In the genomic region with DNA sequence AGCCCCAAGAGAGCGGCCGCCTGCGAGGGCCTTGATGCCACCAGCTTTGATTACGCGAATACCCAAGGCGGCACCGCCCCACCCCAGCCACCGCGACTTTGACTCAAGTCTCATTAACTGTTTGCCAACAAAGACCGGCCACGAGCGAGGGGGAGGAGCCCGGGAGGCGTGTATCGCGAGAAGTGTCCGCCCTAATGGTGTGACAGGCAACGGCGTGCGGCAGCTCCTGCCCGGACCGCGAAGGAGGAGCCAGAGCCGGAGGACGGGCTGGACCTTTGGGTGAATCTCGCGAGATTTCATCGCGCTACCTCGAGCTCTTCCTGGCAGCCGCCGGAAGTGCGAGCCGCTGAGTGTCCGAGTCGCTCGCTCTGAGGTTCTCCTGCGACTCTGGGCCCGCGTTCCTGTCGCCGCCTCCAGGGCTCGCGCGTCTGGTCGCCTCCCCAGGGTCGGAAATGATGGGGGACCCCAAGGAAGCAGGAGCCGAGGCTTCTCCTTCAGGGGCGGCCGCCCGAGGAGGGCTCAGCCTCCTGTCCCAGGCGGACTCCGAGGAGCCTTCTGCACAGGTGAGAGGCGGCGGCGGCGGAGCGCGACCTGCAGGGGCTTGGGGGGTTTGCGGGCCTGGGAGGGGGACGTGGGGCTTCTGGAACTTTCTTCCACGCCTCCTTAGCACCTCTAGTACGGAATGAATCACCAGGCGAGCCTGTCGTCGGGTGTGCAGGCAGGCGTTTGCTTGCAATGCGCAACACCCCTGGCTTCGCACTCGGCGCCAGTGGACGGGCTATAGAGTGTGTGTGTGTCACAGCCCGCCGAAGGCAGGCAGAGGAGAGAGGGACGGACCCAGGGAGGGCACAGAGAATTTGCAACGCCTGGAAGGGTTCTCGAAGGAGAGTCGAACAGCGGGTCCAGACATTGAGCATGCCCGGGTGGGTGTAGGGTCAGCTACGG, we compare ENCODE assay signal across 8 mouse cellular contexts. TPM values are rescaled to one million over a fixed set of nuclear protein-coding genes. Genes with fewer than 3 reads are reported as not detected.
DNase-seq lines count a peak whose midpoint lies in the region; ATAC-seq lines count a peak whose summit lies in the region.

A gene (plus strand): TSS at position 183 of the 945 bp plus-strand sequence.

- H3K27ac ChIP-seq in heart, embryonic 14.5 days (replicated peaks in 1 of 2; ENCODE audit: control insufficient read depth in 1 of 2, insufficient read depth in 1 of 2, low read depth in 2 of 2, low read length in 2 of 2): peak within 1 kb of the TSS; percentile 75 to 80
- H3K27ac ChIP-seq in liver, embryonic 13.5 days: peak within 1 kb of the TSS; percentile 89
- peak within 1 kb of the TSS; percentile 91 for H3K27ac ChIP-seq in stomach, embryonic 16.5 days (ENCODE audit: low read length)

- H3K9ac ChIP-seq in heart, embryonic 14.5 days (ENCODE audit: low read length): peak within 1 kb of the TSS; percentile 92
- H3K9ac ChIP-seq in liver, embryonic 13.5 days: peak within 1 kb of the TSS; percentile 96
- H3K9ac ChIP-seq in stomach, embryonic 16.5 days (ENCODE audit: low read length): peak within 1 kb of the TSS; percentile 97

- WGBS in heart, embryonic 14.5 days: under 1% methylated on average over 80 of the region's 81 CpGs
- under 1% methylated on average over 81 of the region's 81 CpGs for WGBS in liver, embryonic 13.5 days (ENCODE audit: insufficient replicate concordance)
- WGBS in stomach, embryonic 16.5 days: under 1% methylated on average over 80 of the region's 81 CpGs

- peak within 1 kb of the TSS; percentile 75 to 86 for H3K4me3 ChIP-seq in heart, embryonic 14.5 days (ENCODE audit: control insufficient read depth in 1 of 2, insufficient read depth in 1 of 2, low read depth in 1 of 2, low read length in 2 of 2)
- peak within 1 kb of the TSS; percentile 97 for H3K4me3 ChIP-seq in liver, embryonic 13.5 days (replicated peaks)
- H3K4me3 ChIP-seq in stomach, embryonic 16.5 days (replicated peaks; ENCODE audit: low read length): peak within 1 kb of the TSS; percentile 92

- peak; percentile 98 for DNase-seq in c-Kit-negative CD71-positive TER-119-positive erythroid progenitor cells, embryonic 14.5 days (ENCODE audit: low read depth, low spot score)
- DNase-seq in fibroblast of lung, adult 2 months (ENCODE audit: low read depth): peak; percentile 99
- DNase-seq in kidney, postnatal 14 days: peak; percentile 99
- peak; percentile 99 for DNase-seq in liver, embryonic 13.5 days
- peak; percentile 99 for DNase-seq in neural tube, embryonic 10.5 days (ENCODE audit: extremely low spot score, low spot score)

- peaks cover 2 to 8% of the 10 kb centered on the region in 2 experiments; a peak in 2 of 4 replicates for H3K4me1 ChIP-seq in heart, embryonic 14.5 days (ENCODE audit: control insufficient read depth in 2 of 2, insufficient read depth in 2 of 2, low read length in 2 of 2)
- H3K4me1 ChIP-seq in liver, embryonic 13.5 days (replicated peaks): peaks cover 17% of the 10 kb centered on the region
- H3K4me1 ChIP-seq in stomach, embryonic 16.5 days (ENCODE audit: control insufficient read depth, insufficient read depth, low read length): peaks cover 7% of the 10 kb centered on the region

- peak within 1 kb of the TSS; percentile 82 for H3K4me2 ChIP-seq in heart, embryonic 14.5 days (ENCODE audit: low read length)
- H3K4me2 ChIP-seq in liver, embryonic 13.5 days: peak within 1 kb of the TSS; percentile 98
- H3K4me2 ChIP-seq in stomach, embryonic 16.5 days (ENCODE audit: low read depth, low read length): peak within 1 kb of the TSS; percentile 81

- peaks cover 29% of the 10 kb centered on the region for H3K36me3 ChIP-seq in heart, embryonic 14.5 days (ENCODE audit: control insufficient read depth, insufficient read depth, low read length)
- peaks cover 29% of the 10 kb centered on the region for H3K36me3 ChIP-seq in liver, embryonic 13.5 days
- H3K36me3 ChIP-seq in stomach, embryonic 16.5 days (ENCODE audit: control insufficient read depth, insufficient read depth, low read length): peaks cover 7% of the 10 kb centered on the region; the same call in 1 of the 2 replicates

- peak; percentile 90 for ATAC-seq in CD4-positive, CD25-positive, alpha-beta regulatory T cell, adult 4 months
- ATAC-seq in heart, embryonic 14.5 days (ENCODE audit: insufficient number of reproducible peaks, insufficient read depth, low FRiP score, low read depth): peak; percentile 98
- ATAC-seq in liver, embryonic 13.5 days (ENCODE audit: low read depth): peak; percentile 98
- peak; percentile 98 for ATAC-seq in stomach, embryonic 16.5 days (ENCODE audit: insufficient read depth, low FRiP score)

- no peaks in the 10 kb centered on the region for H3K27me3 ChIP-seq in heart, embryonic 14.5 days (ENCODE audit: control insufficient read depth, insufficient read depth, low read length)
- no peaks in the 10 kb centered on the region for H3K27me3 ChIP-seq in liver, embryonic 13.5 days
- H3K27me3 ChIP-seq in stomach, embryonic 16.5 days (ENCODE audit: control insufficient read depth, insufficient read depth, low read length): no peaks in the 10 kb centered on the region

- H3K9me3 ChIP-seq in heart, embryonic 14.5 days (ENCODE audit: control insufficient read depth, low read length): no peaks in the 10 kb centered on the region
- no peaks in the 10 kb centered on the region for H3K9me3 ChIP-seq in liver, embryonic 13.5 days (replicated peaks)
- H3K9me3 ChIP-seq in stomach, embryonic 16.5 days (replicated peaks; ENCODE audit: control insufficient read depth, low read length): no peaks in the 10 kb centered on the region

RNA-seq across cellular contexts. Expression of the gene that starts here (rescaled TPM):
- polyA plus RNA-seq in CD4-positive, CD25-positive, alpha-beta regulatory T cell, adult 4 months (2017; shearing (Covaris generic)): 10 to 100 TPM; 16.4 to 18.5 TPM
- 11.9 and 14.3 TPM in 2 replicates for polyA plus RNA-seq in heart, embryonic 14.5 days (2014; fragmentation: Nextera tagmentation; extraction: Ambion mirVana)
- 10.7 and 13.8 TPM in 2 replicates for polyA plus RNA-seq in liver, embryonic 13.5 days (2015; fragmentation: Nextera tagmentation; extraction: Ambion mirVana)
- 17.6 and 18.4 TPM in 2 replicates for polyA plus RNA-seq in stomach, embryonic 16.5 days (2015; fragmentation: Nextera tagmentation; extraction: Ambion mirVana)

Comparison
In these comparisons a context has a peak if more than half of its experiments do, and no peak if none do; other contexts are left out.
1. Peak in every context shown above with its lines: DNase-seq, ATAC-seq, H3K4me3 ChIP-seq and H3K27ac ChIP-seq.